Mouse (Mus musculus): Measurements from ENCODE around the gene Meox1.

Gene Meox1

DNA sequence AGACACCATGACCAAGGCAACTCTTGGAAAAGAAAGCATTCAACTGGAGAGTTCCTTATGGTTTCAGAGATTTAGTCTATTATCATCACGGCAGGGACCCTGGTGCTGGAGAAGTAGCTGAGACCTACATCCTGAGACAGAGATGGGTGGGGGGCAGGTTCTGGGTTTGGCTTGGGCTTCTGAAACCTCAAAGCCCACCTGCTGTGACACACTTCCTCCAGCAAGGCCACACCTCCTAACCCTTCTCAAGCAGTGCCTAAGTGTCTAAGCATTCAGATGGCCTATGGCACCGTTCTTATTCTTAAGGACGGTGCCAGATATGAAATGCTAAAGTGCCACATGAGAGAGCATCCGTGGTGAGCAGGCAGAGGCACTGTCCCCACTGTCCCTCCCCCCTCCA lies 4.2 kb upstream of the Meox1 start:
- CTCF ChIA-PET = no interaction called here

DNA sequence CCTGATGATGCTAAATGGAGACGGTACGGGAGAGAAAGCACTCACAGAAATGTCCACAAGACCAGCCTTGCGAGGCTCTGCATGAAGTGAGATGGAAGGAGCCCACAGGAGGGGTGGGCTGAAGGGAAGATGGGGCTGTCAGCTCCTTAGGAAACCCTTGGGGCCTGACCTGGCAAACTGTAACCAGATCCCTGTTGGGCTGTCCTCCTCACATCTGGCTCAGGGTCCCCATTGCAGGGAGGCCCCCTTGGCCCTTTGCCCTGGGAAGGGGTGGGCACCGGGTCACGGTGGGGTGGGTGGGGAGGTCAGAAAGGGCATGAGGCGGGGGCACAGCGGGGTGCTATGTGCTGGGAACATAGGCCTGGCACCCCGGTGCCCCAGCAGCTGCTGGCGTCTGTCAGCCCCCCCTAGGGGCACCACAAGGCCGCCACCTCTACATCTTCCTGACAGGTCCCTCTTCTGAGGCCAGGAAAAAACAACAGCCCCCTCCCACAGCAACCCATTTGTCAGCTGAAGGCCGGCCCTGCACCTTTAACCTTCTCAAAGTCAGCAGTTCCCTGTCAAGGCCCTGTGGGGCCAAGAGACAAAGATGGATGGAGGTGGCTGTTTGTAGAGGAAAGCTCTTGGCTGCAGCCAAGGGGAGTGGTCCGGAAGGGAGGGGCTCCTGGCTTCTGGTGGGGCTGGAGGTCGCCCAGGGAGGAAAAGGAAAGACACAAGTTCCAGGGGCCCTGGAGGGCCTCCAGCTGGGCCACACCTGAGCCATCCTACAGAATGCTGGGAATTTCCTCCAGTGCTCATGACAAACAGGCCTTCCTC lies 2.6 kb upstream of the Meox1 start:
- CTCF ChIA-PET = interaction anchor here (0.6 kb wide), 1 partner anchor 1107 kb away, joined by 6 read pairs; no protein-coding TSS in a partner anchor

DNA sequence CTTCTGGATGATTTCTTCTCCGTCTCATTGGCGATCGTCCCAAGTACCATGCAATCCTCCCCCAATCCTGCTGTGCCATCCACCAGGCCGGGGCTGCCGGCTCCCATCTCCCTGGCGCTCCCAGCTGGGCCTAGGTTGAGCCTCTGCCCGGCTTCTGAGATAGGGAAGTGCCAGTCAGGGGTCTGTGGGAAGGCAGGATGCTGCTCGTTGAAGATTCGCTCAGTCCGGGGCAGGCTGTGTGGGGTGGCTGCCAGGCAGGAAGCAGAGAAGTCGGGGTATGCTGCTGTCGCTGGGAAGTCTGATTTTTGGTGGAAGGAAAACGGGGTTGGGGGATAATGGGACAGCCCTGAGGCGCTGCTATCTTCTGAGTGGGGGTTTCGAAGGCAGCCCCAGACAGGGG lies 614 bp downstream of the Meox1 start:
- CTCF ChIA-PET = no interaction called here

DNA sequence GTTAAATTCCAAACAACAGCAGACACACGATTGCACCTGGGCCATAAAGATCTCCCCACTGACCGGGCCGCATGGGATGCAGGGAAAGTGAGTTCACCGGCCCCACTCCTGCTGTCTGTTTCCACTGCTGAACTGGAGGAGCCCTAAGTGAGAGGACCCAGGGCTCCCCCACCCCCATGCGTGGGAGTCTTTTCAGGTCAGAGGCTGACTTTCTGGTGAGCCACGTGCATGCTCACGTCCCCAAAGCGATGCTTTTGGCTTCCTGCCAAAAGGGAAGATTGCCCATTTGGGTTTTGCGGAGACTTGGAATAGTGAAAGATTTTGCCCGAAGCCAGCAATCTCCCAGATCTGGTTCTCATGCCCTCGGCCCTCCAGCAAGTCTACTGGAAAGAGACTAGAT lies 2.7 kb downstream of the Meox1 start:
- CTCF ChIA-PET = no interaction called here

DNA sequence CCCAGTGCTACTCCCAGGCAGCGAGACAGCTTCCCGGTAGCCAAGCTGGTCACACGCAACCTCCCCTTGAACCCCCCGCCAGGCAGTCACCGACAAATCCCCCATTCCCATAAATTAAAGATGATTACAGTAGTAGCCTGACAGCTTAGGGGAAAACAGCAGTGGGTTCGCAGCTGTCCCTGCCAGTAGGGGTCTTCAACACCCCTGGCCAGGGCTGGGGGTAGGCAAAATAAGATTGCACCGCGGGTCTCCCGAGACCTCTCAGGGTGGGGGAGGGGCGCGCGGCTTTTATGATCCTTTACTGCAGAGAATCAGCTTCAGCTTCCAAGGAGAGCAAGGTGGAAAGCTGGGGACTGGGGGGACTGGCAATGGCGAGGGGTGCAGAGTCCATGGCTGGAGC lies 4.4 kb downstream of the Meox1 start:
- CTCF ChIA-PET = interaction anchor here (0.7 kb wide), 1 partner anchor 994 kb away, joined by 6 read pairs; no protein-coding TSS in a partner anchor

DNA sequence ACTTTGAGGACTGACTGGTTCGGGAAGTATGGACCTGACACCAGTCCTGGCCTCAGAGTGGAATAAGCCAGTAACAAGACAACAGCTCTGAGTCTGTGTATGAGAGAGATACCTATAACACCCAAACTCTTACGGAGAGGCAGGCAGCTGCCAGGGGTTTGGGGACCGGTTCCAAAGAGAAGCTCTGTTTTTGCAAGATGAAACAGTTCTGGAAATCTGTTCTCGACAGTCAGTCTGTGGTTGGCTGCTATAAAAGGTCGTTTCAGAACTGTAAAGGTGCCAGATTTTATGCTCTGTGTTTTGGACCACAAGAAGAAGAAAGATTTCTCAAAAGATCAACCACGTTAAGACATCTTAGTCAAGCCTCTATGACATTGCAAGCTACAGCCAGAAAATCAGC lies 5.4 kb downstream of the Meox1 start:
- CTCF ChIA-PET = no interaction called here

DNA sequence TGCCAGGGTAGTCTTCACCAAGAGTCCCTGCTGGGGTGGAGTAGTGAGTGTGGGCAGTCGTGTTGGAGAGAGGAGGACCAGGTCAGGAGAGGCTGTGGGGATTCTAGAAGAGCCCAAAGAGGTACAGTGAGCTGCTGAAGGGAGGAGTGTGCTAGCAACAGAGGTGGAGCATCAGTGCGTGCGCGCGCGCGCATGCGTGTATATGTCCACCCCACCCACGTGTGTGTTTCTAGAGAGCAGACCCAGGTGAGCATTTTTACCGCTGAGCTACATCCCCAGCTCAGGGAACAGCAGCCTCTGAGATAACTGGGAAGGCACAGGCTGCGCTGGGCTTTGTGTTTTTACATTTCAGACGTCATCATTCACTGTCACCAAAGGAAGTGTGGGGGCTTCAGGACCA lies 7.7 kb downstream of the Meox1 start:
- CTCF ChIA-PET = interaction anchor here (0.5 kb wide), 1 partner anchor 808 kb away, joined by 5 read pairs; no protein-coding TSS in a partner anchor

DNA sequence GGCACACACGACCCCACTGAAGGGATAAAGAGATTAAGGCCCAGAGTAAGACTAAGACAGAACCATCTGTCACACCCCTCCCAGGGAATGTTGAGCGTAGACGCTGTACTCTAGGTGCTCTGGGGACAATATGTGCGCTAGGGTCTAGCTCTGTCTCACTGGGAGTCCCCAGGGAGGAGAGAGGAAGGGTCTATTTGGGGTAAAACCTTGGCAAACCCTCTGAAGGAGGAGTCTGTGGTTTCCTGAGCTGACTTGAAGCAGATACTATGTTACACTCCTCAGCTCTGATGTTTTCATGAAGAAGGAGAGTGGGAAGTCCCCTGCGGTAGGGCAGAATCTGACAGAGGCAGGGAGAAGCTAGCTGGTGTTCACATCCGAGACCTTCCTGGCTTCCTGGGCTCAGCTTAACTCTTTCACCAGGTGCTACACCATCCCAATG lies 8.3 kb downstream of the Meox1 start:
- CTCF ChIA-PET = interaction anchor here (0.5 kb wide), 1 partner anchor 808 kb away, joined by 5 read pairs; no protein-coding TSS in a partner anchor

DNA sequence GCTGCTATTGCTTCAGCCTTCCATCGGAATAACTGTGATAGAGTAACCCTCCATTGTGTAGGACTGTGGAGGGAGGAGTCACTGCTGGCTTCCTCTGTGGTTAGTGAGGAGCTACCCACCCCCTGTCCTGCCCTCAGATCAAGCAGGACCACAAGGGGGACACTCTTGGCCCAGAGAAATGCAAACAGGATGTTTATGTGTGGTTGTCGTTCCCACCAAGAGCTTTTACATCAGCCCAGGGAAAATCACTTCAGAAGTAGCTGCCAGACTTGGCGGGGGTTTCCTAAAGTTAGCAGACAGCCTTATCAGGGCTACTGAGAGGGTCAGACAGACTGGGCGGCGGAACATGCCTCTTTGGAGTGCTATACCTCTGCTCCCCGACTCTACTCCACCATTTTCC lies 8.9 kb downstream of the Meox1 start:
- CTCF ChIA-PET = interaction anchor here (0.6 kb wide), 1 partner anchor 169 kb away, joined by 21 read pairs; no protein-coding TSS in a partner anchor

DNA sequence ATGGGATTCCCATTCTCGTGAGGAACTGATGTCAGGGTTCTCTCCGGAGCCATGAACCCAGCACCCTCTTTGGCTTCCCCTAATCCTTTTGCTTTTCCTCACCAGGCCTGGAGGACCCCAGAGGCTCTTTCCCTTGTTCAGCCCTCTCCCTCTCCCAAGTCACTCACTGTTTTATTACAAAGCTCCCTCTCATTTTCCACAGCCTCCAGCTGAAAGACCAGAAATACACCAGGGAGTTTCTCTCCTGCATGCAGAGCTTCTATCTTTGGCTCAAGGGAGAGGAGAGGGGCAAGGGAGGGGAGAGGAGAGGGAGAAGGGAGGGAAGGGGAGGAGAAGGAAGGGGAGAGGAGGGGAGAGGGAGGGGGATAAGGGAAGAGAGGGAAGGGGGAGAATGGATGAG lies 10.3 kb downstream of the Meox1 start:
- CTCF ChIA-PET = interaction anchor here (0.6 kb wide), 1 partner anchor 608 kb away, joined by 3 read pairs; no protein-coding TSS in a partner anchor

DNA sequence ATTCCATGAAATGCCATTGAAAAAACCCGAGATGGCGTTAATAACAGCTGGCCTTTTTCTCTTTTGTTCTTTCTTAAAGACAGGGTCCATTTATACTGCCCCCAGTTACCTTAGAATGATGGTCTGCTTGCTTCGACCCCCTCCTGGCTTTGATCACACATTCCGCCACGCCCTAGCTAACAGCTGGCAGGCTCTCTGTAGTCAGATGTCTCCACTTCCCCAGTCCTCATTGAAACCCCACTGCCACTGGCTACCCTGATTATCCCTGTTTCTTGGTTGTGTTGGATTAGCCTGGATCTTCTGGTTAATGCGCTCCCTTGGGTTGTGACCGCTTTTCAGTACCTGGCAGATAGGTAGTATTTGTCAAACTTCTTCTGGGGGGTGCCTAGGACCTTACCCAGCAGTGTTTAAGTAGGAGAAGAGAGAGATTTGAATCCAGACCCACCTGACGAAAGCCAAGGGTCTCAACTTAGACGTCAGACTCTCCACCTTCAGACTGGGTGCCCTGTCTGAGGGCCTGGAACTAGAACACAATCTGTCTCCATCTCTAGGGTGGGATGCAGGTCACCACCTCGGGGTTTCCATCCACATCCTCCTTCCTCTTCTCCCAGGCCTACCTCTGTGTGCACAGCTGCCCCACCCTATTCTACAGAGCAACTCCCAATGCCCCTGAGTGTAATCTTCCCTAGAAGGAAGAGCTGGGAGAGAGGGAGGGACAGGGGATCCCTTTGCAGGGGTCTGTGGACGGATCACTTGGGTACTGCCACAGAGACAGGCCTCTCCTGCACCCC lies 11.5 kb downstream of the Meox1 start:
- CTCF ChIA-PET = no interaction called here

DNA sequence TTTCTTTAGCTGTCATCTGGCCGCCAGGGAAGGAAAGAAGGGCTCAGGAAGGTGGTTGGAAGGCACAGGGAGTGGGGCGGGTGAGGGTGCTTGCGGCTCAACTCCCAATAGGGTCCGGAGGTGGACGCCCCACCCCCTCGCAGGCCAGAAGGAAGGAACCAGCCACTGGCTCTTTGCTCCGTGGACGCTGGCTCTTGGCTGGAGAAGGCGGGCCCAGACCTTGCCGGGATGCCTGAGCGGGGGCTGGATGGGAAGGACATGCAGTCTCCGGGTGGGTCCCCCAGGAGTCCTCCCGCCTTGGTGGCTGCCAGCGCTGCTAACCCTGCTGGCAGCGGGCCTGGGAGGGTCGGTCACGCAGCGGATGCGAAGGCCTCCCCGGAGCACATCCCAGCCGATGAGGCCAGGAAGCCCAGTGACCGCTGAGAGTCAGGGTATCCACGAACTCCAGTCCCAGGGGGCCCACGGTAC lies 12.5 kb downstream of the Meox1 start:
- CTCF ChIA-PET = interaction anchor here (0.7 kb wide), 1 partner anchor 67 kb away, joined by 3 read pairs; no protein-coding TSS in a partner anchor

DNA sequence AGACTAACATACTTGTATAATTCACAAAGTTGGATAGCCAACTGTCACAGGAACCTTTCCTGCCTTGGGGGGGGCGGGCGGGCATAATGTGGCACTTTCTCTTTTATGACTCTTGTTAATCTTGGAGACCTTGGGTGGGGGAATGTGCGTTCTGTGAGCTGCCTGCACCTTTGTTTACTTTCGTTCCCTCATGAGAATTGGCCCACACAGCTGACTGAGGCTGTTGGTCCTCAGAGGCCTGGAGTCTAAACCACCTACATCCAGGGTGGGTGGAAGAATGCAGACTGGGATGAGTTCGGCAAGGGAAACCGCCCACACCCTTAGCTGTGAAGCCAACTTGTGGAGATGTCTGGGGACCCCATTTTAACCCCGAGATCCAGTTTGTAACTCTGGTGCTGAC lies 13.0 kb downstream of the Meox1 start:
- CTCF ChIA-PET = interaction anchor here (0.7 kb wide), 1 partner anchor 66 kb away, joined by 3 read pairs; no protein-coding TSS in a partner anchor

DNA sequence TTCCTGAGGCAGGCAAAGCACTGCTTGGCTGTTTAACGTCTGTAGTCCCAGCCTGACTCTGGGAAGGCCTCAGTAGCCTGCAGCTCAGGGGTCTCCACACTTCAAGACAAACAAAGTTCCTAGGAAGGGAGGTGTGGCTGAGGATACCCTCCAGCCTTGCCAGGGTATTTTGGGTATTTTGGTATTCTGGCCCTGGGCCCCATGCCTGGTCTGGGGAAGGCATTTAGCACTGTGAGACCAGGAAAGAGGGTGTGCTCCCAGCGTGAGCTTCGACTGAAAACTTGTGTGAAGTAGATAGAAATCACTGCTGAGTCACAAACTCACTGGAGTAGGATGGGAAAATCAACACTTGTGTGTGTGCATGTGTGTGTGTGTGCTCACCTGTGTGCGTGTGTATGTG lies 14.5 kb downstream of the Meox1 start:
- CTCF ChIA-PET = no interaction called here

DNA sequence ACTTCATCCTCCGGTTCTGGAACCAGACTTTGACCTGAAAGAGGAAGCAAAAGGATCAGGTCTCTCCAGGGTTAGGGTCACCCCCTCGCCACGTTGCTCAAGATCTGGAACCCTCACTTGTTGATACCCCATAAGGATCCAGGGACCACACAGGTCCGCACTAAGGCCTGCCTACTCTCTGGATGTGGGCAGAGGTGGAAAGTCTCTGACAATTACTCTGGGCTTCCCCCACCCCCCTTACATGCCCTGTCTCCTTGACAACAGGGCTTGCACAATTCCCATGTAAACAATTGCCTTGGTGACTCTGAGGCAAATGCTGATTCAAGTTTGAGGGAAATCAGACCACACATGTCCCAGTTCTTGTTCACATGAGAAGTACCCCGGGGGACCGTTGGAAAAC lies 15.5 kb downstream of the Meox1 start:
- CTCF ChIA-PET = no interaction called here

DNA sequence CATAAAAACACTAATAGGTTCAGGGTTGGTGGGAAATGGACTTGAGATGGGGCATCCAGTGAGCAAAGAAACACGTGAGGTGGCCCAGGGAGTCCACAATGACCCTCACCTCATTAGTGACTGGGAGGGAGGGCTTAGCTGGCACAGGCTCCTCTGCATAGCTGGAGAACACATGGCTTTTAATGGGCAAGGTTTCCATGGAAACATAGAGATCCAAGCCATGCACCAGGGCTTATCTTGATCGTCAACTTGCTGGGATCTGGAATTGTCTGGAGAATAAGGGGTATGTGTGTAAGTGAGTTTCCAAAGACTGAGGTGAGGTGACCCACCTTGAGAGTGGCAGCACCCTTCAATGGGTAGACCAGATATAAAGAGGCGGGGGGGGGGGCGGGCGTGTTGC lies 19.2 kb downstream of the Meox1 start:
- CTCF ChIA-PET = no interaction called here

DNA sequence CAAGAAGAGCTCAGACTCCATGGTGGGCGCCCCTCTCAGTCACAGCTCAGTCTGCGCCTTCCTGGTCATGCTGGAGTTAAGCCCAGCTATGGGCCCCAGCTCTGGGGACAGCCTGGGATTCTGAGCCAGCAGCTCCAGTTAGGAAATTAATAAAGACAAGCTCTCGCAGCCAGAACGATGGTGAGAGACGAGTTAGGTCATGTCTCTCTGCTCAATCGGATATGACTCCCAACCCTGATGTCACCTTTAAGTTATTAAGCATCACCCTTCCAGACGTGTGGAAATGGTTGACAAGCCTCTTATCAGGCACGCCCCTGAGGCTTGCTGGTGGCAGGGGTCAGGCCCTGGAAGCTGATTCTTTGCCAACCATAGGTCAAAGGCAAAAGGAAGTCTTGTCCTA lies 20.3 kb downstream of the Meox1 start:
- CTCF ChIA-PET = interaction anchor here (0.5 kb wide), 1 partner anchor 65 kb away, joined by 3 read pairs; no protein-coding TSS in a partner anchor

DNA sequence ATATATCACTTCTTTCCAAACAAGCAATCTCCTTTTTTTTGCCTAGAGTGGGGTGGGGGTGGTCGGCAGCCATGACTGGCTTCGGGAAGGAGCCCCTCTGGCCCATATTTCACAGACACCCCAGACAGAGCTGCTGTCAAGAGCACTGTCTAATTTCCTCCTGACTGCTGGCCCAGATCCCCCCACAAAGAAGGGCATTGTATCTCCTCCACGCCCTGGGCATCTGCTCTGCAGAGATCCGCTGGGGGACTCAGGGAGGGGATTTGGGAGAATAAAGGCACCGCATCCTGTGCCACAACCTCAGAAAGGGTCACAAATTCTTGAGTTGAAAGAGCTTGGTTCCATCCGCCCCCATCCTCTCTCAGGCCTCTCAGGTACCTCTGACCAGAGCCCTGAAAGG lies 22.7 kb downstream of the Meox1 start:
- CTCF ChIA-PET = no interaction called here

DNA sequence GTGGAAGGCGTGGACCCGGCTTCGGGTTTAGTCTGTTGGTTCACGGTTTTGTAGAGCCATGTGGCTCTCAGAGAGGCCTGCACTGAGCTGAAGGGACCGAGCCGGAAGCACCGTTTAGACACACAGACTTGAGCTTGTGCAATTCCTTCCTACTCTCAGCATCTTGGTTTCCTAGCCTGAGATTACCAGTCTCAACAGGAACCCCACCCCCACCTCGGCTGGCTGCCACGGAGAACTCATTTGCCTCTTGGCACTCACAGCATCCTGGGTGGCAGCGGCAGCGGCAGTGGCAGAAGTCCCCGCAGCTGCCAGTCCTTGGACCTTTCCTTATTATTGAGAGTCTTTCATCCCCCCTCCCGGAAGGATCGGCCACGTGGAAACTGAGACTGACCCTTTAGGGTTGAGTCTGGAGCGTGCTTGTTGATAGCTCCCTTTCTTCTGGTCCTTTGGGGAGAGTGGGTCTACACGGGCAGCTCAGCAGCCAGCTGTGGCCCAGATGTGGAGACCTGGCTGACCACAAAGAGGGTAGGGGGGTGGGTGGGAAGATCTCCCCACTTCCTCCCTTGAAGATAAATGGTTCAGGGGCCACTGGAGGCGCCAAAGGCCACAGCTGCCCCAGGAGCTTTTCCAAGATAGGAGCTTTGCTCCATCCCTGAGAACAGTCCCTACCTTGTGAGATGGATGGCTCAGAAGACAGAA lies 24.0 kb downstream of the Meox1 start:
- CTCF ChIA-PET = no interaction called here

DNA sequence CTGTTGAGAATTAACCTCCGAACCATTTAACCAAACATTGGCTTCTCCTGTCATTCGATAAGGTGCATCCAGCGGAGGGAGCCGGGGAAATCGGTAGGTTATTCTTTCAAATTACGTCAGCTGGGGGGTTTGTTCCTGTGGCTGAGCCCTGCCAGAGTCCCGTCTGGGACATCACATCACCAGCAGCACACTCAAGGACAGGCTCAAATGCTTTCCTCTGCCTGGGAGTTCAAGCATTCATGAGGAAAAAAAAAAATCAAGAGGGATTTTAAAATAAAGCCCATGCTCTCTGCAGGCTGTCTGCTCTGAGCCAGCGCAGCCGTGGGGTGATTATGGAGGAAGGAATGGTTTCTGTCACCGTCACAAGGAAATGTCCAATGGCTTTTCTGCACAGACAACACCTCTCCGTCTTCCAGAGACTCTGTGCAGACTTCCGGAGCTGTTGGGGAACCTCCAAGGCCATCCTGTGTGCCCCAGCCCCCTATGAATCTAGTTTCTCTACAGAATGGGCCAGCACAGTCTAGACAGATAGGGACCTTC lies 26.6 kb downstream of the Meox1 start:
- CTCF ChIA-PET = no interaction called here

DNA sequence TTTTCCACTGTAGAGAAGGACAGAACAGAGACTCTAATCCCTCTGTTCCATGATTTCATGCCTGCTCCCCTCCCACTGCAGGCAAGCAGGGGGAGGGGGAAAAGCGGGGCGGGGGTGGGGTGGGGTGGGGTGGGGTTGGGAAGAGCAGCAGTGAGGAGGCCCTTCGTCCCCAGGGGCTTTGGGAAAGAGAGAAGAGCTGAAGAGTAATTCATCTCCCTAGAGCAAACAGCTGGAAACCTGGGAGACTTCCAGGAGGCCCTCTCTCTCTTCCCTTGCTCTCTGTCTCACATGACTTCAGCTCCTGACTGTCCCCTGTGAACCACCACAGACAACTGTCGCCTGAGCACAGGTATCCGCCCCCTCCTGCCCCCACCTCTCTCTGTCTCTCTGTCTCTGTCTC lies 35.4 kb downstream of the Meox1 start:
- CTCF ChIA-PET = no interaction called here

Data from spleen, embryonic (tissue).